Mouse (Mus musculus): Measurements from ENCODE around the gene Kif21b. TPM values are rescaled to one million over a fixed set of nuclear protein-coding genes. Genes with fewer than 3 reads are reported as not detected.
A peak's percentile ranks its signal among the peaks of the same experiment; 100 is the strongest.

Gene Kif21b
- polyA plus RNA-seq, 1 experiment from 2014 or later, result 37.1 TPM

- no peaks in the 10 kb centered on the region for H3K9me3 ChIP-seq (replicated peaks)
- 54% methylated on average over 3 of the region's 3 CpGs for WGBS
- no peaks in the 10 kb centered on the region for H3K27me3 ChIP-seq (replicated peaks)
- peak overlapping the region; percentile 72 for H3K4me2 ChIP-seq
- peaks cover 55% of the 10 kb centered on the region for H3K4me1 ChIP-seq
- ATAC-seq (ENCODE audit: low FRiP score), result no peak
- 0 out of 2 replicates have a peak overlapping the region, but pooled peaks have one; percentile 10 for H3K9ac ChIP-seq (replicated peaks)
- no peaks in the 10 kb centered on the region for H3K36me3 ChIP-seq
- H3K4me3 ChIP-seq (replicated peaks), result peak overlapping the region; percentile 94
- peak overlapping the region; percentile 95; the same call in 1 of the 2 replicates for H3K27ac ChIP-seq (replicated peaks)
Measured at GRCm38 (mm10) chr1:136130107-136130506, 1.1 kb upstream of the Kif21b start.

DNA sequence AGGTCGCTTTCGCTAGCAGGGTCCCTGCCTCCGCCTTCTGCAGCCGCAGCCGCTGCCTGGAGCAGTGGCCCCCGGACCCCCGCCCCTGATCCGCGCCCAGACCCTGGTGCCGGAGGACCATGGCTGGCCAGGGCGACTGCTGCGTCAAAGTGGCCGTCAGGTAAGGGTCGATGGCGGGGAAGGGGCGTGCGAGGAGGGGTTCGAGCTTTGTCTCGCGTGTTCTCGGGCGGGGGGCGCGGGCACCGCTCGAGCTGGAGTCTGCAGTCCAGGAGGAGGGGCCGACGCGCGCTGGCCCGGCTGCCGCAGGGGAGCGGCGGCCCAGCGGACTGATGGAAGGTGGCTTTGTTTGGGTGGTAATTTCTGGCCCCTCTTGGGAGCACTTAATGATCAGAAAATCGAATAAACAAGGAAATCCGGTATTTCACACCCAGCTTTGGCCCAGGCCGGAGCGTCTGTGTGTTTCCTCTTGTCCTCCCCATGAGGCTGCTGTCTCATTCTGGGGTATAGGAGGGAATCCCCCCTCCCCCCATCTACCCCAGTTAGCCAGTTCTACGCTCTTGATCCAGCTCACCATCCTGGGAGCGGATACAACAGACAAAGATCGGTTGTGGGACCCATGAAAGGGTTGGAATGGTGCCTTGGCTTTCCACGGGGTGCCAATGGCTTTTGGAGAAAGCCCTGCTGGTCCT is 558 bp downstream of the Kif21b start:
- H3K36me3 ChIP-seq, result no peaks in the 10 kb centered on the region
- H3K4me1 ChIP-seq, result peaks cover 72% of the 10 kb centered on the region
- under 1% methylated on average over 43 of the region's 43 CpGs for WGBS
- H3K4me2 ChIP-seq, result peak overlapping the region; percentile 72
- H3K27ac ChIP-seq (replicated peaks), result peak overlapping the region; percentile 95
- no peaks in the 10 kb centered on the region for H3K9me3 ChIP-seq (replicated peaks)
- no peaks in the 10 kb centered on the region for H3K27me3 ChIP-seq (replicated peaks)
- H3K4me3 ChIP-seq (replicated peaks), result peak overlapping the region; percentile 94
- peak; percentile 70 for ATAC-seq (ENCODE audit: low FRiP score)
- peak overlapping the region; percentile 97 for H3K9ac ChIP-seq (replicated peaks)

- Histone ChIP-seq H3K4me1 (peaks cover 80% of the 10 kb centered on the region), H3K27me3 (replicated peaks) (no peaks in the 10 kb centered on the region), H3K27ac (replicated peaks) (peak overlapping the region; percentile 95), H3K36me3 (no peaks in the 10 kb centered on the region), H3K9ac (replicated peaks) (peak overlapping the region; percentile 97), H3K4me2 (peak overlapping the region; percentile 72), H3K9me3 (replicated peaks) (no peaks in the 10 kb centered on the region), H3K4me3 (replicated peaks) (peak overlapping the region; percentile 94)
- ATAC-seq (ENCODE audit: low FRiP score), result peak; percentile 12; the same call in 1 of the 2 replicates
- 18% methylated on average over 10 of the region's 10 CpGs for WGBS
Measured at GRCm38 (mm10) chr1:136132386-136133201, 1.4 kb downstream of the Kif21b start.

- 19% methylated on average over 13 of the region's 13 CpGs for WGBS
Measured at GRCm38 (mm10) chr1:136133570-136134240, 2.5 kb downstream of the Kif21b start.

DNA sequence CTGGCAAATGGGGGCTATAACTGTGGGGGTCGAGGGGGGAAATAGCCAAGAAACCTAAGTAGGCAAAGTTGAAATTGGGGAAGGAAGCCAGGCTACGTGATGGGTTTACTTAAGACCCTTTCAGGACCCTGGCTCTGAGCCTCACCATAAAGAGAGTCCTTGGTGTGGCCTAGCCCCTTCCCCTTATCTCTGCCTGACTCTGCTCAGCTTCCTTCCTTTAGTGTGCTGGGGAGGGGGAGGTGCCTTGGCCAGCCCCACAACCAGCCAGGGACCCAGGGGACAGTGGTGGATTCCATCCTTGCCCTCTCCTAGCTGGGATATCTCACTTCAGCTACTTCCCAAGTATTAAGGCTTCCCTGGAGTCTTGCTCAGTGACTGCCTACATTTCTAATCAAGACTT is 3.4 kb downstream of the Kif21b start:
- no peak overlapping the region for H3K27ac ChIP-seq (replicated peaks)

More at GRCm38 (mm10) chr1:136133570-136134240, 2.5 kb downstream of the Kif21b start:
- H3K4me2 ChIP-seq, result peak overlapping the region; percentile 72
- no peaks in the 10 kb centered on the region for H3K9me3 ChIP-seq (replicated peaks)
- peaks cover 88% of the 10 kb centered on the region for H3K4me1 ChIP-seq
- ATAC-seq (ENCODE audit: low FRiP score), result no peak
- peak overlapping the region; percentile 97 for H3K9ac ChIP-seq (replicated peaks)
- peak overlapping the region; percentile 95 for H3K27ac ChIP-seq (replicated peaks)
- H3K27me3 ChIP-seq (replicated peaks), result no peaks in the 10 kb centered on the region
- H3K36me3 ChIP-seq, result no peaks in the 10 kb centered on the region
- H3K4me3 ChIP-seq (replicated peaks), result peak overlapping the region; percentile 94

DNA sequence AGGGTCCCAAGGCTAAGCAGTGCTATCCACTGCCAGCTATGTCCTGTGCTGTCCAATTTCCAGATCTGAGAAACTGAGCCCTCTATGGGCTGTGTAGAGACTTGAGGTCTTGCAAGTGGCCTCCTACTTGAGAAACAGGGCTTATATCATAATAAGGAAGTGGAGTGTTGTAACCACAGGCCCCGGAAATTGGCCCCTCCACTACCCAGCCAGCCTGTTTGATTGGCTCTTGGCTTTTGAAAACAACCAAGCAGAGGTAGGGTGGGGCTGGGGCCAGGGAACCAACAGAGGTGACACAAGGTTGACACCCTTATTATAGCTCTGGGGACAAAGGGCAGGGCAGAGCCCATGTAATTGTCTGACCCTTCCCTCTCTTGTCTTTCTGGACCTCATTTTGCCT is 3.9 kb downstream of the Kif21b start:
- Histone ChIP-seq H3K27me3 (replicated peaks) (no peaks in the 10 kb centered on the region), H3K9ac (replicated peaks) (0 out of 2 replicates have a peak overlapping the region, but pooled peaks have one; percentile 5), H3K4me3 (replicated peaks) (no peak overlapping the region), H3K4me2 (peak overlapping the region; percentile 72), H3K36me3 (no peaks in the 10 kb centered on the region), H3K27ac (replicated peaks) (no peak overlapping the region), H3K9me3 (replicated peaks) (no peaks in the 10 kb centered on the region), H3K4me1 (peaks cover 92% of the 10 kb centered on the region)
- 35% methylated on average over 1 of the region's 1 CpGs for WGBS
- ATAC-seq (ENCODE audit: low FRiP score), result no peak

More for the DNA sequence above, 3.4 kb downstream of the Kif21b start:
- H3K27me3 ChIP-seq (replicated peaks), result no peaks in the 10 kb centered on the region
- peak overlapping the region; percentile 94 for H3K4me3 ChIP-seq (replicated peaks)
- no peaks in the 10 kb centered on the region for H3K9me3 ChIP-seq (replicated peaks)
- no peaks in the 10 kb centered on the region for H3K36me3 ChIP-seq
- H3K4me2 ChIP-seq, result peak overlapping the region; percentile 72
- ATAC-seq (ENCODE audit: low FRiP score), result no peak
- peak overlapping the region; percentile 97 for H3K9ac ChIP-seq (replicated peaks)
- H3K4me1 ChIP-seq, result peaks cover 92% of the 10 kb centered on the region
- WGBS, result 81% methylated on average over 2 of the region's 2 CpGs

GRCm38 (mm10) chr1:136135777-136136444 is 4.7 kb downstream of the Kif21b start:
- Histone ChIP-seq H3K9ac (replicated peaks) (peak overlapping the region; percentile 5; the same call in 1 of the 2 replicates), H3K36me3 (no peaks in the 10 kb centered on the region), H3K9me3 (replicated peaks) (no peaks in the 10 kb centered on the region), H3K27ac (replicated peaks) (no peak overlapping the region), H3K27me3 (replicated peaks) (no peaks in the 10 kb centered on the region), H3K4me1 (peaks cover 92% of the 10 kb centered on the region), H3K4me3 (replicated peaks) (no peak overlapping the region), H3K4me2 (peak overlapping the region; percentile 29)
- whole genome bisulfite sequencing, result 63% methylated on average over 6 of the region's 6 CpGs
- no peak for ATAC-seq (ENCODE audit: low FRiP score)

DNA sequence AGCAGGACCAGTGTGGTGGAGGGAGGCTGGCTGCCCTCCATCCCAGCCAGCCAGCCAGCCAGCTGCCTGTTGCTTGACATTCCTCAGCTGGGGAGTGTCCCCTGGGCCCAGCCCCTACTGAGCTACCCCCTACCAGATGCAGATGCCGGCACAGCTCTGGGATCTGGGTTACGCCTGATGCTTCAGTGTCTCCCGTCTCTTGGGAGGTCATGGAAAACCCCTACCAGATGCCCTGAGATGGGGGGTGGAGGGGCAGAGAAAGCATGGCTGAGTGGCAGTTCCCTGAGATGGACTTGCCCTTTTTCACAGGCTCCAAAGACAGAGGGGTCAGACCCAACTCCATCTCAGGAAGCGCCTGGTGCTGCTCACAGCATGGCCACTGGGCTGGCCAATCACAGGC is 5.4 kb downstream of the Kif21b start:
- H3K4me3 ChIP-seq (replicated peaks), result no peak overlapping the region
- H3K4me1 ChIP-seq, result peaks cover 97% of the 10 kb centered on the region
- H3K36me3 ChIP-seq, result no peaks in the 10 kb centered on the region
- H3K9me3 ChIP-seq (replicated peaks), result no peaks in the 10 kb centered on the region
- WGBS, result 45% methylated on average over 4 of the region's 4 CpGs
- ATAC-seq (ENCODE audit: low FRiP score), result no peak
- H3K4me2 ChIP-seq, result peak overlapping the region; percentile 29
- H3K27me3 ChIP-seq (replicated peaks), result no peaks in the 10 kb centered on the region
- no peak overlapping the region for H3K27ac ChIP-seq (replicated peaks)
- H3K9ac ChIP-seq (replicated peaks), result no peak overlapping the region; the same call in 1 of the 2 replicates

DNA sequence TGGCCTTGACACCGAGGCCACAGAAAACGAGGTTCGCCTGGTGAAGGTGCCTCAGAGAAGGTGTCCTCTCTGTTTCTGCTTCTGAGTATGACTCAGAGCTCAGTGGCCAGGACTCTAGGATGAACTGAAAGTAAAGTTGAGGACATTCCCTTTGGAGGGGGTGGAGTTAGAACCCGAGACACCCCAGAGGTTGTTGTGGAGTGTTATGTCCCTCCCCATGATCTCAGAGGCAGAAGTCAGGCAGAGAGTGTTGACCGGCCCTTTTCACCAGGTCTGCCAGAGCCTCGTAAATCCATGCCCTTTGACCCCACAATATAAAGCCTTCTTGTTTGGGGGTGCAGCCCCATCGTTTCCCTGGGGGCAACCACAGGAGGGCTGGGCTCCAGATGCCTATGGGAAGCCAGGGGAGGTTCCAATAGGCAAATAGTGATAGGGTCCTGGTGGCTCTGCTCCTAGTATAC is 5.9 kb downstream of the Kif21b start:
- ATAC-seq (ENCODE audit: low FRiP score), result no peak
- Histone ChIP-seq H3K9ac (replicated peaks) (no peak overlapping the region), H3K4me2 (peak overlapping the region; percentile 29), H3K4me3 (replicated peaks) (no peak overlapping the region), H3K27me3 (replicated peaks) (no peaks in the 10 kb centered on the region), H3K9me3 (replicated peaks) (no peaks in the 10 kb centered on the region), H3K36me3 (no peaks in the 10 kb centered on the region), H3K4me1 (peaks cover 100% of the 10 kb centered on the region), H3K27ac (replicated peaks) (peak overlapping the region; percentile 67; the same call in 1 of the 2 replicates)
- WGBS, result 27% methylated on average over 7 of the region's 7 CpGs

GRCm38 (mm10) chr1:136137575-136137974 is 6.4 kb downstream of the Kif21b start:
- no peak for ATAC-seq (ENCODE audit: low FRiP score)
- Histone ChIP-seq H3K4me1 (peaks cover 100% of the 10 kb centered on the region), H3K27me3 (replicated peaks) (no peaks in the 10 kb centered on the region), H3K9ac (replicated peaks) (no peak overlapping the region), H3K36me3 (no peaks in the 10 kb centered on the region), H3K4me2 (peak overlapping the region; percentile 29), H3K9me3 (replicated peaks) (no peaks in the 10 kb centered on the region), H3K27ac (replicated peaks) (peak overlapping the region; percentile 67; the same call in 1 of the 2 replicates), H3K4me3 (replicated peaks) (no peak overlapping the region)
- WGBS, result 4% methylated on average over 4 of the region's 4 CpGs

Data from neural tube, embryonic 15.5 days (tissue).